Mouse (Mus musculus) ovary, postnatal 36 days (tissue): ENCODE data around the gene Smad5.

ENCODE experiments used
- DNase-seq: peaks from one replicate; pipeline ENCODE4 v3.0.0; 2022; ENCODE audit warnings: low spot score, mixed read lengths

The Smad5 gene

DNA sequence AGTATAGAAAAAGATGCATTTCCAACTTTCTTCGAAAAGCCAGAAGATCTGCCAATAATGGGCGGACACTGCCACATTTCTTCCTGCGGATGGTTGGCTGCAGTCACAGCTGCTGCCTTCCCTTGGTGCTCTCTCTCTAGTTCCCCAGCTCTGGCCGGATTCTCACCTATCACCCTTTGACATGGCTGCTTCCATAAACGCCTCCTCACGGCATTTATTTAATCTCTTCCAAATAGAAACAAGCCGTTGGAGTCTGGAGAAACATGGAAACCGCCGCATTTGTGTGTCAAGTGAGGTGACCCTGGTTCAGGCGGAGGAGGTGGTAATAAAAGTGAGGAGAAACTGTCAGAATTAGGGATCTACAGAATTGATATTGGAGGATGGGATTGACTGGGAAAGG, 886 bp upstream of the Smad5 start:
- no peak for DNase-seq

DNA sequence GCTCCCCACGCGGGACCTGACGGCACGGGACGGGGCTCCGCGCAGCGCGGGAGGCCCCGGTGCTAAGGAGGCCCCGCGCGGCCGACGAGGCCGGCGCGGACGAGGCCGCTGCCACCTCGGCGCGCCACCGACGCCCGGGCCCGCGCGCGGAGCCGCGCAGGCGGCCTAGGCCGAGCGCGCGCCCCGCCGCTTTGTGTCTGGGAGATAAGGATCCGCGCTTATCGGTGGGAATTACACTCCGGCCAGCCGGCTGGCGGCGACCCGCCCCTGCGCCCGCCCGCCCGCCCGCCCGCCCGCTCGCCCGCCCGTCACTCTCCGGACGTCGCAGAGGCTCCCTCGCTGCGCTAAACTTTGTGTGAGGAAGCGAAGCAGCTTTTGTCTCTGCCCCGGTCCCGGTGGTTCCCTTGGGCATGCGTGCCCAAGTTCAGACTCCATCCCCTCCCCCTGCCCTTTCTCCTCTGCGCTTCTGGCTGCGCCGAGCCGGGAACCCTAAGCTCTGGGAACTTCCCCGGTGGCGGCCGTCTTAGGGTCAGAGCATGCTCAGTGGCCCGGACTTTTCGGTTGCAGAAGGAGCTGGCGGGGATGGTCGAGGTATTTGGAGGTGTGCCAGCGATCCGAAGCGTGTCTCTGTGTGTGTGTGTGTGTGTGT, 536 bp downstream of the Smad5 start:
- peak; percentile 74 for DNase-seq

DNA sequence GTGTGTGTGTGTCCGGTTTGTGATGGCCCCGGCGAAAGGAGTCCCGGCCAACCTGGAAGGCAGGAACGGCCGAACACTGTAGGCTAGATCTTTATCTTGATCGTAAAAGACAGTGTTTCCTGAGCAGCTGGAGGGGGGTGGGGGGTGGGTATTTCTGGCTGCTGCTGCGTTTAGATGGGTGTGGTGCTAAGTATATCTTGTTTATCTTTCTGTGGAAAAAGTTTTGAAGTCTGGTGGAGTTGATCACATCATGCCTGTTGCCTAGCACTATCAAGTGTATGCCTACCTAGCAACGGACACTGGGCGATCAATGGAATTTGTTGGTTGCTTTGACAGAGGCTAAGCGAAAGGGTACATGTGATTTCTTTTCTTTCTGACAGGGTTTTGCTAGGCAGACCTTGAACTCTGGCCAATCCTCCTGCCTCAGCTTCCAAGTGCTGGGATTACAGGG, 1.1 kb downstream of the Smad5 start:
- DNase-seq = no peak

DNA sequence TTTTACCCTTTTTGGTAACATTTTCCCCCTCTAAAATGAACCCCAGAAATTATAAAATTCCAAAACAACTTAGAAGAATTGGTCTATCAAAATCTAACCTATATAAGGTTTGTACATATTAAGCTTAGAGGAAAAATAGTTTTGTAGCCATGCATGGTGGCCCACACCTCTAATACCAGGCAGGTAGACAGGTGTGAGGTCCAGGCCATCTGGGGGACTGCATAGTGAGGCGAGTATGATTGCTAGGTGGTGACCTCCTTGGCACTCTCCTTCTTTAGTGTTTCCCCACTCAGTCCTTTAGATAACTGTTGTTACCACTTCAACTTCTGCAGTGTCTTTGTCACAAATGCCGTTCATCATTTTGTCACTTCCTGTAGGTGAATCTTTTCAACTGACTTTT, 1.8 kb downstream of the Smad5 start:
- no peak for DNase-seq

DNA sequence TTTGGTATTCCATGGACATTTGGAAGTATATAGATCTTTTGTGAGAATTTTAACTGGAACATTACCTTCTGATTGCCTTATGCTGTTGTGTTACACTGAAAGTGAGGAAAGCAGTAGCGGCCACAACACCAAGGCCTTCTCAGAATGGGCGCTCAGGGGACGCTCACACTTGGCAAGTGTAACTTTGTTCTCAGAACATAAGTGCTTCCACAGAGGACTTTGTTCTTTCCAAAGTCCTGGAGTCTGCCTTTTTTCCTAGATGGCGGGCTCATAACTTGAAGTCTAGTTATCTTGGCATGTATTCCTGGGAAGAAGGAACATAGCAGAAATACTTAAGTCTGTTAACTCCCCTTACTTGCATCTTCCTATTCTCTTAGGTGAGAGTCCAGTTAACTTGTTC, 4.3 kb downstream of the Smad5 start:
- DNase-seq = no peak

GRCm38 (mm10) chr13:56707606-56708005, 4.8 kb downstream of the Smad5 start:
- DNase-seq = no peak

GRCm38 (mm10) chr13:56710620-56711019, 7.8 kb downstream of the Smad5 start:
- no peak for DNase-seq

DNA sequence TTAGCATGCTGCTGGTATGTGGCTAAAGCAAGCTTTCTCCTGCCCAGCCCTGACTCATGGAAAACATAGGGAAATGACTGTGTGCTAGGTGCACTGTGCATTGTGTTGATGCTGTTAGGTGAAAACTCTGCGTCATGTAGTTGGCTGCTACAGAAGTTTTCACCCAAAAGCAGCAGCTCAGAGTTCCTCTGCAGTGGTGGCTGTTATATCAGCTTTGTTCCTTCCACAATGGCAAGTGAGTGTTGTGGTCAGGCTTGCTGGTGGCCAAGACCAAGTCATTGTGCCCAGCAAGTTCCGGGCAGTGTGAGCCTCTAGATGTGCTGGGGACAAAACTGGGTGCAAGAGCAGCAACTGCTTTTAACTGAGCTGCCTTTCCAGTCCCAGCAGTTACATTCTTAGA, 9.4 kb downstream of the Smad5 start:
- no peak for DNase-seq

- no peak for DNase-seq
Observed at GRCm38 (mm10) chr13:56726551-56726950, 23.7 kb downstream of the Smad5 start.

DNA sequence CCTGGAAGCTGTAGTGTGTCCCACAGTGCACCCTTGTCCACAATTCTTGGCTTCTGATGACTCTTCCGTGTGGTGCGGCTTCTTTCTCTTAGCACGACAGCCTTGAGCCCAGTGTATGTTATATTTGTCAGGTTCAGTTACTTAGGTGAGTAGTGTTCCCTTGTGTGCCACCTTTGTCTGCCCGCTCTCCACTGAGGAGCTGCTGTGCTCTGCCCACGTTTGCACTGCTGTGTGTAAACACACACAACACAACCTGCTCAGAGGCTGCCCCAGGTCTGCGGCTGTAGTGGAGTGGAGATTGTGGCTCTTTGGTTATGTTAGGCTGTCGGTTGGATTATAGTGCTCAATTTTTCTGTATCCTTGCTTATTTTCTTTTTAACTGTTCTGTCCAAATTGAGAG, 26.2 kb downstream of the Smad5 start:
- DNase-seq = no peak

- no peak for DNase-seq
Observed at GRCm38 (mm10) chr13:56734617-56735016, 31.8 kb downstream of the Smad5 start.

DNA sequence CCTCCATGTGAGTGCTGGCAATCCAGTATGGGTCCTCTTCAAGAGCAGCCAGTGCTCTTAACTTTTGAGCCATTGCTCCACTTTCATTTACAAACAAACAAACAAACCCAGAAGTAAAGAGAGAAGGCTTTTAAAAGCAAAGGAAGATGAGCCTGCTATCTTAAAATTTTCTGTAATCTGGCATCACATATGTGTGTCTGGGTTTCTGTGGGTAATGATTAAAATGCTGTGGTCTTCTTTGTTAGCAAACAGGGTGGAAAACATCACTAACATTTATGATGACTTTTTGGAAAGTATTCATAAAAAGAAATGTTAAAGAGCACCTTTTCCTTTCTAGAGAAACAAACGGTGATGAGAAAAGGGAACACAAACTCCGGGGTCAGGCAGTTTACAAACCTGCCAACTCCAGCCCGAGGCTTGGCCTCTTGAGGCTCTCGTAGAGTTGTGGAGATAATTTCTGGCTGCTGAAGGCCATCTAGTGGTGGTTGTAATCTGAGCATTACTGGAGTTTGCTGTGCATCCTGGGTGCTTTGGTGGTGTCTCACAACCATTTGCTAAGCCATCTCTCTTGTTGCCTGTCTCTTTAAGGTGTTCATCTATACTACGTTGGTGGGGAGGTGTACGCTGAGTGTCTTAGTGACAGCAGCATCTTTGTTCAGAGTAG, 32.5 kb downstream of the Smad5 start:
- no peak for DNase-seq

GRCm38 (mm10) chr13:56739556-56739955, 36.7 kb downstream of the Smad5 start:
- DNase-seq = no peak

GRCm38 (mm10) chr13:56740496-56740895, 37.7 kb downstream of the Smad5 start:
- no peak for DNase-seq

DNA sequence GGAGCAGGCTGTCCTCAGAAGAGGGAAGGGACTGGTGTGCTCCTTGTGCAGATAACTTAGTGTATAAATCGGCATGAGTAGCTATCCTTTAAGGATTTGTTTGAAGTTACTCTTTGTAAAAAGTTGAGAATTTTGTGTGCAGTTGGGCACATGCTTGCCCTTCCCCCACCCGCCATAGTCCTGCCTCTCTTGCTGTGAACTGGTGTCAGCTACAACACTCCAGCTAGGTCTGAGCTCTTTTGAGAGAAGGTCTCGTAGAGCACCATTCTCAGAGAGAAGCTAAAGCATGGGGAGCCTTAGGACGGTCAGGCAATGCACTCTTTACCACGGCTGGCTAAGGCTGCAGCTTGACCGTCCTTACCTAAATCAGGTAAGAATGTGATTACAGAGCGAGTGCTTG, 38.9 kb downstream of the Smad5 start:
- DNase-seq = no peak

DNA sequence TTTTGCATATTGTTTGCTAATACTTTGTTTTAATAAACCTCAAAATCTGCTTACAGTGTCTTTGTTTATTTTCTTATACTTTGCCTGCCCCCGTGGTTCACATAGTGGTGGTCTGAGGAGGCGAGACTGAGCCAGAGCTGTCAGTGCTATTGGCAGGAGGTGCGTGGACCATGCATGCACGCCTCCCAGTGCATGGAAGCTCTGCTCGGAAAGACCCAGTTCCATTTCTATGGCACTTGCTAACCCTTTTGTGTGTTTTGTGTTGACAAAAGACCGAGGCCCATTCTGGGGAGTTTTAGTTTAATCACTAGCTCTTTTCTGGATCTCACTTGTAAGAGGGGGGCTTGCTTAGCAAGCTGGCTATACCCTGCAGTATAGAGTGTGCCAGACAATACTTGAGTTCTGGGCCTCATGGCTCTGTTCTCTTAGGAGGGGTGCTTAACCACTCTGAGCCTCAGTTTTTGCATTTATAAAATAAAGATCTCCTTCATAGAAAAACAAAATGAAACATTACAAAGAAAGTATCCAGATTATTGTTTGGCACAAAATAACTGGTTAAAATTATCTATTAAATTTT, 39.6 kb downstream of the Smad5 start:
- no peak for DNase-seq

DNA sequence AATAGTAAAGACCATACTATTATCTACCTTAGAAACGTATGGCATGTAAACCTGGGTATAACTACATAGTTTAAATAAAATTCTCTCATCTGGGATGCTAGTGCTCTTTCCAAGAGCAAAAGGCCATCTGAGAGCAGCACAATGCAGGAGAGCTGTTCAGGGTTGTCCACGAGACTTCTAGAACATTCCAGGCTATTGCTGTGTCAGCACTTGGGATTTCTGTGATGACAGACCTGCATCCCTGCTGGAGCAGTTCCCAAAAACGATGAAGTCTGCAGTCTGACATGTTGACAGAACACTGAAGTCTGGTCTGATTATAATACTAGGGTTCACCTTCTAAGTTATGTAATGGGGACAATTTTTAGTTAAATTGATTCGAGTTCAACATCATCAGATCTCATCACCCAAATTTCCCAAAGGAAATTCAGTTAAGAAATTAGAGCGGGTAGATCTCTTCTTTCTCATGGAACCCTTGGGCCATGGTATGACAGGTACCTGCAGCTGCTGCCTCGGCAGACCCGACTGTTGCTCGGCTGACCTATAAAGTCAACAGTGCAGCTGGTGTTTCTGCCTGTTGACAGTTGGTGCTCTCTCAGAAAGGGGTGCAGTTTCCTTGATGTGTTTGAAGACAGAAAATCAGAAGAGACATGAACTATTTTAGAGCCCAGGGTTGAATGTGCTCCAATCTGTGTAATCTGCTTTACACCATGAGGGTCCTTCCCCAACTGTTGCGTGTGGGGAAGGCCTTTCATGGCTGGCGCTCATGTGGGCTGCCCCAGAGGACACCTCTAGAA, 44.1 kb downstream of the Smad5 start:
- DNase-seq = no peak

GRCm38 (mm10) chr13:56747554-56747953, 44.7 kb downstream of the Smad5 start:
- DNase-seq = no peak

- no peak for DNase-seq
Observed at GRCm38 (mm10) chr13:56749377-56749776, 46.6 kb downstream of the Smad5 start.

GRCm38 (mm10) chr13:56751774-56752173, 49.0 kb downstream of the Smad5 start:
- no peak for DNase-seq

DNA sequence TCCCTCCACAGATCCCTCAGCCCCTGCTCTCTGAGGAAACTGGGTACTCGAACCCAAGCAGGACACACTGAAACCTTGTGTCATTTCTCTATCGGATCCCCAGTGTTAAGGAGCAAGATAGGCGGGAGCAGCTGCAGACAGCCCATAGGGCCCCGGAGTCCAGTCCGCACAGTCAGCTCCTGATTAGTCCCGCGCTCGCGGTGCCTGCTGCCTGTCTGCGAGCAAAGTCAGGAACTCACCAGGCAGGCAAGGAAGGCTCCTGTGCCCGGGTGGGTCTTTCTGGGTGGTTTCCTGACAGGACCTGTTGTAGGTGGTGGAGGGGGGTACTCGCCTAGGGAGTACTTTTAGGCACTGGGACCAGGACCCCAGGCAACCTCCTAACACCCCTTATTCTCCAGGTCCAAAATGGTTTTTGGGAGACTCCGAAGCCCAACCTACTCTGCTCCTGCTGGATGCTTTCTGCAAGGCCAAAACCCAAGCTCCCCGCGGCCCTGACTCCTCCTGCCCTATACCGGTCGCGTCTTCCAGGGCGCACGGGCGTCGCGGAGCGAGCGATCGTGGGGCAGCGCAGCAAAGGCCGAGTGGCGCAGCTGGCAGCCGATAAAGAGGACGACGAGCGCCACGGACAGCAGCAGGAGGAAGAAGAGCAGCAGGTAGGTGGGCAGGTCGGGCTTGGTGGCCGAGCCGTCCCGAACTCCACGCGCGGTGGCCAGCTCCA, 49.8 kb downstream of the Smad5 start:
- DNase-seq = no peak
